Mouse (Mus musculus) brain, embryonic 14.5 days (tissue): ENCODE measurements around the gene Fam219a.

Experiments used
- CTCF ChIP-seq: fragments of 200-500 bp; IDR thresholded peaks from 2 replicates; pipeline ENCODE4 v1.5.1; 2012; ENCODE audit warnings: inconsistent platforms, mild to moderate bottlenecking, moderate library complexity, borderline replicate concordance; ENCODE audit not compliant: insufficient read depth, insufficient read length; ENCODE audit errors: extremely low read depth
- POLR2A ChIP-seq: fragments of 200-500 bp; IDR thresholded peaks from 2 replicates; pipeline ENCODE4 v1.6.1; 2012; ENCODE audit warnings: mild to moderate bottlenecking, inconsistent platforms, borderline replicate concordance; ENCODE audit not compliant: poor library complexity, insufficient read depth, insufficient read length, severe bottlenecking; ENCODE audit errors: extremely low read depth

DNA sequence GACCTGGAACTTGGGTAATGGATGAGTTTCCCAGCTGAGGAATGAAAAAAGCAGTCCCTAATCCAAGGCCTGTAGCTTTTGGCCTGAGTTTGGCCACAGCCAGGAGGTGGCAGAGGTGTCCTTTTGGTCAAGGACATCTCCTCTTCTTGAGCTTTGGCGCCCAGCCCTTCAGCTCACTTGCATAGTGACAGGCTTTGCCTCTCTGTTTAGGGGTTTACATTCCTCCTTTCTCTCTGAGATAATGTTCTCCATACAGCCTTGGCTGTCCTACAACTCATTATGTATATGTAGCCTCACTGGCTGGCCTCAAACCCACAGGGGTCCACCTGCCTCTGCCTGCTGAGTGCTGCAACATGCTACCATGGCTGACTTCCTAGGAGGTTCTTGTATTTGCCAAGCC lies 22.3 kb downstream of the Fam219a start:
- TF ChIP-seq POLR2A = no peak
- no peak for TF ChIP-seq CTCF
